Mouse (Mus musculus) ES-Bruce4 (cell line): ENCODE data around the gene P3h2. TPM values are rescaled to one million over a fixed set of nuclear protein-coding genes. Genes with fewer than 3 reads are reported as not detected.

Source experiments
- H3K27ac ChIP-seq: 2 replicates; pipeline ENCODE4 v1.5.1; 2012; ENCODE audit warnings: low read length, inconsistent platforms; ENCODE audit not compliant: insufficient read depth
- H3K27me3 ChIP-seq: 2 replicates; pipeline ENCODE4 v1.6.1; 2012; ENCODE audit warnings: mild to moderate bottlenecking, low read length, inconsistent platforms; ENCODE audit not compliant: control insufficient read depth, poor library complexity, insufficient read depth, severe bottlenecking
- H3K36me3 ChIP-seq: 2 replicates; pipeline ENCODE4 v1.6.1; 2012; ENCODE audit warnings: inconsistent platforms, mild to moderate bottlenecking, low read length, moderate library complexity; ENCODE audit not compliant: control insufficient read depth, poor library complexity, insufficient read depth, severe bottlenecking
- H3K4me1 ChIP-seq: one replicate; pipeline ENCODE4 v1.8.1; 2011; ENCODE audit warnings: low read length; ENCODE audit not compliant: control insufficient read depth, insufficient read depth
- H3K4me3 ChIP-seq: 2 replicates; pipeline ENCODE4 v1.5.1; 2011; ENCODE audit warnings: low read depth, mild to moderate bottlenecking, low read length
- H3K9ac ChIP-seq: 2 replicates; pipeline ENCODE4 v1.6.1; 2012; ENCODE audit warnings: low read depth, mild to moderate bottlenecking, inconsistent platforms; ENCODE audit not compliant: poor library complexity, severe bottlenecking
- H3K9me3 ChIP-seq: replicated peaks from 2 replicates; pipeline ENCODE4 v1.6.1; 2012; ENCODE audit warnings: mild to moderate bottlenecking, low read length, inconsistent platforms; ENCODE audit not compliant: control insufficient read depth, poor library complexity, insufficient read depth, severe bottlenecking
- CTCF ChIP-seq: IDR thresholded peaks from one replicate; pipeline ENCODE4 v1.8.1; 2011; ENCODE audit warnings: low read depth, low read length
- EP300 ChIP-seq: IDR thresholded peaks from 2 replicates; pipeline ENCODE4 v1.6.1; 2011; ENCODE audit warnings: low read depth, low read length; ENCODE audit not compliant: insufficient read depth
- POLR2A ChIP-seq: IDR thresholded peaks from one replicate; pipeline ENCODE4 v1.8.1; 2011; ENCODE audit warnings: low read length; ENCODE audit not compliant: insufficient read depth
- polyA plus RNA-seq: library from polyadenylated mRNA; stranded (reverse); fragments of >200 nt; gene quantifications from 2 replicates; pipeline ENCODE4 v1.2.4, GENCODE M21; 2011; ENCODE audit warnings: low read depth; ENCODE audit not compliant: missing spikeins, insufficient read depth, insufficient read length

Gene P3h2
- polyA plus RNA-seq, 1 experiment: 1.0 TPM

DNA sequence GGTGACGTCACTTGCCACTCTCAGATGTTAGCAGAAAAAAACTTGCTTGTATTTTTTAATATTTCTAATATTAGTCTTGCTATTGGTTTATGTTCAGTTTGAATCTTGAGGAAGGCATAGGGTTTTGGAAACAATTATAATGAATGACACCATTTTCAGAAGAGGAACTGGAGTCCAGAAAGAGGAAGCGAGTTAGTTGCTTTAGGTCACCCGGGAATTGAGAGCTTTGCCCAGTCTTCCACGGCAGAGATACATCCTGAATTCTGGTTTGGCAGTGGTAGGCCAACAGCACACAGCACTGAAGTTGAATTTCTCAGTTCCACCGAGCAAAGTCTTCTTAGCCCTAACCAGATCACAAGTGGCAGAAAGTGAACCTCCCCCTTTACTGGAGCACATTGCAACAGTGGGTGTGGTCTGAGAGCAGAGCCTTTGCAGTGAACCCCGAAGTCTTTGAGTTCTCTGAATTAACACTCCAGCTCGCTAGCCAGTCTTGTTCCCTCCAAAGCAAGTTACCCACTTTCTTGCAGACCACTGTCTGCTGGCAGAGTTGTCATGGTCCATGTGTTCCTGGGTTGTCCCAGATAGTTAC lies 146.8 kb downstream of the P3h2 start:
- TF ChIP-seq CTCF: no peak
- Histone ChIP-seq H3K9me3 (no peaks in the 10 kb centered on the region), H3K27me3 (no peaks in the 10 kb centered on the region; the same call in 1 of the 2 replicates), H3K4me1 (no peaks in the 10 kb centered on the region), H3K27ac (no peak overlapping the region), H3K36me3 (no peaks in the 10 kb centered on the region), H3K4me3 (no peak overlapping the region), H3K9ac (no peak overlapping the region)

DNA sequence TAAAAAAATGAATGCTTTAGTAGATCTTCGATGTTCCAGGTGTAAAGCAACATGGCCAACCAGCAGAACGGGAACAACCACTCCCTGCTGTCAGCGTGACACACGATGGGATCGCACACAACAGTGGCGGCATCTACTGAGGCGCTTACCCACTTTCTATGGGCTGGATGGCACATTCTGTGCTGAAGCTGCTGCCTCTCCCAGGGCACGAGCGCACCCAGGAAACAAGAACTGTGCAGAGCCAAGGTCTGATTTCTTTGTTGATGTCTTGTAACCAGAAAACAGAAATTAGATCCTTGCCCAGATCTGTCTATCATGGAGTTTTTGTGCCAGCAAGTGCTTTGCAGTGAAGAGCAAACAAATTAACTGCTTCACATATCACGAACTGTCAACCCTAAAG lies 147.4 kb downstream of the P3h2 start:
- Histone ChIP-seq H3K27ac (no peak overlapping the region), H3K36me3 (no peaks in the 10 kb centered on the region), H3K27me3 (no peaks in the 10 kb centered on the region; the same call in 1 of the 2 replicates), H3K4me1 (no peaks in the 10 kb centered on the region), H3K4me3 (no peak overlapping the region), H3K9me3 (no peaks in the 10 kb centered on the region), H3K9ac (no peak overlapping the region)
- TF ChIP-seq EP300 (no peak), POLR2A (no peak), CTCF (no peak)

DNA sequence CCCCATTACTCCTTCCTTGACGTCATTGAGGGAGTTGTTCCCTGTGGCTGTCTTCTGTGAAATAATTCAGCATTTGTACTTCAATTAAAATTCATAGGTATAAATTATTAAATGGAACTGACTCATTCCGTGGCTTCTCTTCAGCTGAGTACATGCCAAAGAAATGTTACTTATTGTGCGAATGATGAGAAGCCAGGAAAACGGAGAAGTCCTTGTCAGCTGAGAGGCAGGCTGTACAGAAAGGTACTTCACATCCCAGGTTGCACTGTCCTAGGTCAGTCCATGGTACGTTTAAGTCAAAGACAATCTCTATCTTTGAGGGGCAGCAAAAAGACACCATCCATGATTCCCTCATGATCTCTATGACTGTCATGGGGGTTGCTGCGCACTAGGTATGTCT lies 148.8 kb downstream of the P3h2 start:
- H3K36me3 ChIP-seq: no peaks in the 10 kb centered on the region
- no peaks in the 10 kb centered on the region for H3K4me1 ChIP-seq
- H3K9ac ChIP-seq: no peak overlapping the region
- TF ChIP-seq CTCF (no peak), EP300 (no peak), POLR2A (no peak)
- no peak overlapping the region for H3K27ac ChIP-seq
- no peaks in the 10 kb centered on the region for H3K9me3 ChIP-seq
- no peaks in the 10 kb centered on the region; the same call in 1 of the 2 replicates for H3K27me3 ChIP-seq
- no peak overlapping the region for H3K4me3 ChIP-seq

DNA sequence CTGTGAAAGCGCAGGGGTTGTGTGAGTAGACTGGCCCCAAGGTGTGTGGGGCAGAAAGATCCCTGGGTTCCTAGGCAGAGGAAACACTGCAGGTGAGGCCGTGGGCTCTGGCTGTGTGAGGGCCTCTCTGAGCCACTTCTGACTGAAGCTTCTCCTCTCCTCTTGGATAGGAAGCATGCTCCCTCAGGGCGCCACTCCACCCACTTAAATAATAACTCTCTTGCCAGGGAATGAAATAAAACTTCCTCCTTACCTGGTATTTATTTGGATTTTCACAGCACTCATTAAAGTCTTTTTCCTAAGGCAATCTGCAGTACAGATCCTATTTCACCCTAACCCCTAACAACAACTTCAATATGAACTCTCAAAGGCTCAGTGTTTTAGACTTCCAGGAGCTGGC lies 151.0 kb downstream of the P3h2 start:
- Histone ChIP-seq H3K4me3 (no peak overlapping the region), H3K36me3 (no peaks in the 10 kb centered on the region), H3K9me3 (no peaks in the 10 kb centered on the region), H3K4me1 (no peaks in the 10 kb centered on the region), H3K27me3 (no peaks in the 10 kb centered on the region; the same call in 1 of the 2 replicates), H3K27ac (no peak overlapping the region), H3K9ac (no peak overlapping the region)
- TF ChIP-seq CTCF: no peak
- TF ChIP-seq POLR2A: no peak
- no peak for TF ChIP-seq EP300

DNA sequence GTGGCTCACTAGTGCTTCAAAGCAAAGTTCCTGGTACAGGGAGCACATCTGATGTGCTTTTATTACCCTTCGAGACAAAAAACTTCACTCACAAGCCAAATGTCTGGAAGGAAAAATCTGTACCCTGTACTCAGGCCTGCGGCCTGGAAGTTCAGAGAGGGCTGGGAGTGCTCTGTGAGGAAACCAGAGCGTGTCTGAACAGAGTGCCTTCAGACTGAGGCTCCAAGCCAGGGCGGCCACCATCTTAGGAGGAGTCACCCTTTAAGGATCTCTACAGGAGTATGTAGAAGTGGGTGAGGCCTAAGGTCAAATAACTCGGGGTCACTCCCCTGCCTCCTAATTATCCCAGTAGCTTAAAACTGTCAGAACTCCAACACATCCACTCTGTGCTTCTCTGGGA lies 152.2 kb downstream of the P3h2 start:
- no peak for TF ChIP-seq EP300
- TF ChIP-seq POLR2A: no peak
- TF ChIP-seq CTCF: no peak
- Histone ChIP-seq H3K4me1 (no peaks in the 10 kb centered on the region), H3K4me3 (no peak overlapping the region), H3K9me3 (peaks cover 4% of the 10 kb centered on the region; the same call in 1 of the 2 replicates), H3K9ac (no peak overlapping the region), H3K27ac (no peak overlapping the region), H3K27me3 (no peaks in the 10 kb centered on the region; the same call in 1 of the 2 replicates), H3K36me3 (no peaks in the 10 kb centered on the region)

DNA sequence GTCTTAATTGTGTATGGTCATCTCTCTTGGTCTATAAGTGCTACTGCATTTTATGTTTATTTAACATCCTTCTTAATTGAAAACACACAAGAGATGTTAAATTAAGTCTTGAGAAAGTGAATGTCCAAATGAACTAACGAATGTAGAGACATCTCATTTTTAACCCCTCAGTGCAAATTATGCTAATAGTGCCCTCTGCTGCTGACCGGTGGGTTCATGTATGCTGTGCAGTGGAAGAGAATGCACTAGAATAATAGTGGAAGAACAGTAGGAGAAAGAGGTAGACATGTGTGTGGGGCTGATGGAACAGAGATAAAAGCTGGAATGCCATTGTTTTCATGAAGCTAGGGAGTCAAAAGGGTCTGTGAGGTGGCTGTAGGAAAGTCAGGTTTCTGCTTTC lies 153.6 kb downstream of the P3h2 start:
- TF ChIP-seq EP300 (no peak), CTCF (no peak), POLR2A (no peak)
- H3K4me1 ChIP-seq: peaks cover 2% of the 10 kb centered on the region
- H3K9ac ChIP-seq: no peak overlapping the region
- peaks cover 9% of the 10 kb centered on the region; the same call in 1 of the 2 replicates for H3K9me3 ChIP-seq
- H3K27ac ChIP-seq: no peak overlapping the region
- no peak overlapping the region for H3K4me3 ChIP-seq
- H3K36me3 ChIP-seq: no peaks in the 10 kb centered on the region
- H3K27me3 ChIP-seq: no peaks in the 10 kb centered on the region; the same call in 1 of the 2 replicates
